Mouse (Mus musculus) embryonic facial prominence, embryonic 13.5 days (tissue): ENCODE results near the gene Mocs2. TPM values are rescaled to one million over a fixed set of nuclear protein-coding genes. Genes with fewer than 3 reads are reported as not detected.

Source experiments
- ATAC-seq: fragments of 200-750 bp; cut with Nextera tagmentation; 2 replicates; pipeline ENCODE4 v1.8.0; 2017; ENCODE audit warnings: low read depth; ENCODE audit not compliant: insufficient number of reproducible peaks, insufficient read depth, low FRiP score, low TSS enrichment
- H3K27ac ChIP-seq: fragments of 300-500 bp; sonication (generic); 2 replicates; pipeline ENCODE4 v1.5.1; 2015; ENCODE audit warnings: moderate library complexity, mild to moderate bottlenecking, inconsistent platforms
- H3K27me3 ChIP-seq: fragments of 300-500 bp; sonication (generic); 2 replicates; pipeline ENCODE4 v1.6.1; 2015; ENCODE audit warnings: mild to moderate bottlenecking, inconsistent platforms
- H3K36me3 ChIP-seq: fragments of 300-500 bp; sonication (generic); 2 replicates; pipeline ENCODE4 v1.6.1; 2015; ENCODE audit warnings: mild to moderate bottlenecking, inconsistent platforms
- H3K4me1 ChIP-seq: fragments of 300-500 bp; sonication (generic); 2 replicates; pipeline ENCODE4 v1.6.1; 2015; ENCODE audit warnings: inconsistent platforms
- H3K4me2 ChIP-seq: fragments of 300-500 bp; sonication (generic); 2 replicates; pipeline ENCODE4 v1.6.1; 2015; ENCODE audit warnings: moderate library complexity, mild to moderate bottlenecking, inconsistent platforms
- H3K4me3 ChIP-seq: fragments of 300-500 bp; sonication (generic); 2 replicates; pipeline ENCODE4 v1.5.1; 2015; ENCODE audit warnings: mild to moderate bottlenecking, inconsistent platforms
- H3K9ac ChIP-seq: fragments of 300-500 bp; sonication (generic); 2 replicates; pipeline ENCODE4 v1.6.1; 2015; ENCODE audit warnings: mild to moderate bottlenecking, inconsistent platforms
- H3K9me3 ChIP-seq: fragments of 300-500 bp; sonication (generic); 2 replicates; pipeline ENCODE4 v1.6.1; 2016; ENCODE audit warnings: inconsistent platforms
- WGBS: fragments of 180-500 bp; shearing (Covaris S2); methylation state at CpG from one replicate; pipeline ENCODE4 v1.1.7; 2015; ENCODE audit warnings: mixed read lengths; 5-methylcytosine and 5-hydroxymethylcytosine counted together
- polyA plus RNA-seq: library from polyadenylated mRNA; unstranded; fragments of >200 nt; fragmentation: Nextera tagmentation; extraction: Ambion mirVana; gene quantifications from 2 replicates; pipeline ENCODE4 v1.2.1, GENCODE M21; 2015

Mocs2 gene
- polyA plus RNA-seq, 1 experiment from 2014 or later = 100 TPM

DNA sequence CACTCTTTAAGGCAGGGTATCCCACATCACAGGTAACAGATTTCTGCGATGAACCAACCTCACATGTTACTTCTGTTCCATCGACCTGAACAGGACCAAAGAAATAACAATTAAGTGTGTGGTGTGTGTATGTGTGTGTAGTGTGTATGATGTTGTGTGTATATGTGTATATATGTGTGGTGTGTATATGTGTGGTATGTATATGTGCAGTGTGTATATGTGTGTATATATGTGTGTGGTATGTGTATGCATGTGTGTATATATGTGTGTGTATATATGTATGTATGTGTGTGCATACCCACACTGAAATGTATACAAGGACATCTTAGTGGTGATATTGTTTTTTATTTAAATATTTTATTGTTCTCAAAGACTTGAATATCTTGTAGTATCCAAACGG, 36.4 kb downstream of the Mocs2 start:
- Histone ChIP-seq H3K27ac (no peak overlapping the region), H3K36me3 (no peaks in the 10 kb centered on the region), H3K4me3 (no peak overlapping the region), H3K4me1 (no peaks in the 10 kb centered on the region), H3K9ac (no peak overlapping the region), H3K27me3 (no peaks in the 10 kb centered on the region), H3K4me2 (no peak overlapping the region), H3K9me3 (no peaks in the 10 kb centered on the region)
- no peak for ATAC-seq
- 87% methylated on average over 3 of the region's 3 CpGs for WGBS

DNA sequence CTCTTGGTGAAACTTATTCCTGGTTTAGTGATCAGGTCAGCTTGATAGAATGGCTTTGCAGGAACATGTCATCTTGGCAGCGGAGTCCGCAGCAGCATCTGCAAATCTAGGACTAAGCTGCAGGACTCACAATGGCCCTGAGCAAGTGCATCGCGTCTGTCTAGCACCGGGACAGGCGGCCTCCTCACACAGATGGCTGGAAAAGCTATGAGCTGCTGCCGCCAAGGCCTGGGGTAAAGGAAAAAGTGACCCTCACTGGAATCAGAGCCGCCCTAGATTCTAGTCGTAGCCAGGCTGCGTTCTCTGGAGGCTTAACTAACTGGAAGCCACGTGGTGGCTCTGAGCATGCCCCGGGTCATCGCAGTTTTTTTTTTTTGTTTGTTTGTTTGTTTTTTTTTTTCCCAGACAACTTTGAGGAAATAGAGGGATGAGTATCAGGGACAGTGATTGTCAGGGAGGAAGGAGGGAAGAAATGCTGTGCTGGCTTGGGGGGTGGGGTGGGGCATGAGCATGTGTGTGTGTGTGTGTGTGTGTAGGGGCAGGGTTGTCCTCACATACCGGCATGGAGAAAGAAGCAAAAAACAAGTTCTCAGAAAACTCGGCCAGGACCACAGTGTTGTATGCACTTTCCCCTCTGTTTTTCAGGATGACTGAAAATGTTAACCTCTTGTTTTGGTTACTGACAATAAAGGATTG, 37.7 kb downstream of the Mocs2 start:
- no peak overlapping the region; the same call in 1 of the 2 replicates for H3K9ac ChIP-seq
- no peak overlapping the region for H3K27ac ChIP-seq
- H3K27me3 ChIP-seq = no peaks in the 10 kb centered on the region
- H3K36me3 ChIP-seq = no peaks in the 10 kb centered on the region
- no peaks in the 10 kb centered on the region for H3K9me3 ChIP-seq
- 21% methylated on average over 15 of the region's 15 CpGs for WGBS
- ATAC-seq = no peak
- no peaks in the 10 kb centered on the region for H3K4me1 ChIP-seq
- H3K4me2 ChIP-seq = peak overlapping the region; percentile 28
- H3K4me3 ChIP-seq = no peak overlapping the region

DNA sequence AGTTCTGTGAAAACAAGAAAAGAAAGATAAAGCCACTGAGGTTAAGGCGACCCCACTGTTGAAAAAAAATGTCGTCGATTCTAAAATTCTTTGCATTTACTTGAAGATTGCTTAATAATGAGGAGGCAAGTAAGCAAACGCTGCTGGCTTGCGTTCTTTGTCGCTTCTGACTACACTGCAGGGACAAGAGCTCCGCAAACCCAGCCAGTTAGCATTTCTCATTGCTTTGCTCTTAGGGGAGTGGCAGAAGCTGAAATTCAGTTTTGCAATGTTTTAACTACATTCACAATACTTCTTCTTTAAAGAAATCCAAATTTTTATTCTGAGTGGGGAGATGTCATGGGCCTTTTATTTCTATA, 38.2 kb downstream of the Mocs2 start:
- no peaks in the 10 kb centered on the region for H3K4me1 ChIP-seq
- no peaks in the 10 kb centered on the region for H3K9me3 ChIP-seq
- H3K4me2 ChIP-seq = peak overlapping the region; percentile 28
- no peak overlapping the region for H3K4me3 ChIP-seq
- 43% methylated on average over 7 of the region's 7 CpGs for WGBS
- H3K27me3 ChIP-seq = no peaks in the 10 kb centered on the region
- H3K36me3 ChIP-seq = no peaks in the 10 kb centered on the region
- no peak overlapping the region for H3K9ac ChIP-seq
- no peak for ATAC-seq
- H3K27ac ChIP-seq = no peak overlapping the region

GRCm38 (mm10) chr13:114857525-114857924, 39.5 kb downstream of the Mocs2 start:
- Histone ChIP-seq H3K36me3 (no peaks in the 10 kb centered on the region), H3K9me3 (no peaks in the 10 kb centered on the region), H3K4me3 (no peak overlapping the region), H3K27ac (no peak overlapping the region), H3K4me2 (no peak overlapping the region), H3K9ac (no peak overlapping the region), H3K4me1 (no peaks in the 10 kb centered on the region), H3K27me3 (no peaks in the 10 kb centered on the region)
- ATAC-seq = no peak
- 83% methylated on average over 4 of the region's 4 CpGs for WGBS

DNA sequence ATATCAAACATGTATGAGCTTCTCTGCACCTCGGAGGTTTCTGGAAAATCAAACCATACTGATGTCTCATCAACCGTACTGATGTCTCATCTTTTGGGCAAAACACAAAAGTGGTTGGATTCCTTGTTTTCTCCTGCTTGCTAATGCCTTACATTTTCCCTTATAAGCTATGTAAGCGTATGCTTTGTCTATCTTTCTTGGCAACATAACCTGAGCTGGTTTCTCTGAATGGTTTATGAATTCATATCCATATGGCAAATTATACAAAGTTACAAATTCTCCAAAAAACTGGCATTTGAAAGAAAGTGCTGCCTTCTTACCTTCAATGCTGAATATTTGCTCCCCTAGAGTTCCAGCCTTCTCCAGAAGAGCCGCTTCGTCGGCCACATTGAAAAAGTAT, 56.7 kb downstream of the Mocs2 start:
- no peak overlapping the region for H3K27ac ChIP-seq
- 91% methylated on average over 6 of the region's 6 CpGs for WGBS
- H3K4me1 ChIP-seq = no peaks in the 10 kb centered on the region
- H3K4me2 ChIP-seq = no peak overlapping the region
- H3K9ac ChIP-seq = no peak overlapping the region
- no peaks in the 10 kb centered on the region for H3K27me3 ChIP-seq
- no peak for ATAC-seq
- H3K4me3 ChIP-seq = no peak overlapping the region
- H3K9me3 ChIP-seq = no peaks in the 10 kb centered on the region
- H3K36me3 ChIP-seq = no peaks in the 10 kb centered on the region

- no peaks in the 10 kb centered on the region for H3K36me3 ChIP-seq
- H3K4me1 ChIP-seq = no peaks in the 10 kb centered on the region
- no peak overlapping the region for H3K9ac ChIP-seq
- no peaks in the 10 kb centered on the region for H3K9me3 ChIP-seq
- no peak overlapping the region for H3K27ac ChIP-seq
- WGBS = 80% methylated on average over 2 of the region's 2 CpGs
- no peak for ATAC-seq
- H3K4me3 ChIP-seq = no peak overlapping the region
- H3K4me2 ChIP-seq = no peak overlapping the region
- no peaks in the 10 kb centered on the region for H3K27me3 ChIP-seq
Measured at GRCm38 (mm10) chr13:114876005-114876520, 58.0 kb downstream of the Mocs2 start.

- whole genome bisulfite sequencing = 87% methylated on average over 11 of the region's 11 CpGs
- H3K9me3 ChIP-seq = no peaks in the 10 kb centered on the region
- no peak overlapping the region for H3K4me2 ChIP-seq
- H3K4me3 ChIP-seq = no peak overlapping the region
- no peak for ATAC-seq
- no peaks in the 10 kb centered on the region for H3K36me3 ChIP-seq
- H3K9ac ChIP-seq = no peak overlapping the region
- no peaks in the 10 kb centered on the region for H3K27me3 ChIP-seq
- H3K27ac ChIP-seq = no peak overlapping the region
- no peaks in the 10 kb centered on the region for H3K4me1 ChIP-seq
Measured at GRCm38 (mm10) chr13:114878667-114879066, 60.6 kb downstream of the Mocs2 start.

Other genes starting within 250 kb of the Mocs2 start
- 2.5 and 3.0 TPM in 2 replicates for gene Itga2, start 113.9 kb downstream of the Mocs2 start, polyA plus RNA-seq